Mouse (Mus musculus): Measurements from ENCODE around the gene Car11.

- TF ChIP-seq CTCF (IDR thresholded peaks at IDR 0.05; ENCODE audit: low read depth) (no peak), EP300 (IDR thresholded peaks at IDR 0.05; ENCODE audit: low read depth) (no peak)
These were observed 15.0 kb downstream of the Car11 start for GRCm38 (mm10) chr7:45714630-45715089.

Measured in heart, postnatal 0 days (tissue).